Mouse (Mus musculus): Measurements from ENCODE around the gene Gm2a. TPM values are rescaled to one million over a fixed set of nuclear protein-coding genes. Genes with fewer than 3 reads are reported as not detected.
"Not testable (repeated sequence)": the region's sequence is repeated elsewhere in the genome, so short reads cannot be mapped to it uniquely, and the experiment has no call there.

Gm2a gene
- polyA plus RNA-seq, 1 experiment from 2014 or later, result 33.6 TPM

GRCm38 (mm10) chr11:55102015-55102414 lies 4.1 kb downstream of the Gm2a start:
- no peaks in the 10 kb centered on the region for H3K9me3 ChIP-seq (ENCODE audit: control insufficient read depth, low read length)
- H3K36me3 ChIP-seq (ENCODE audit: control insufficient read depth, insufficient read depth, low read length), result no peaks in the 10 kb centered on the region
- H3K27ac ChIP-seq (ENCODE audit: low read depth, low read length), result no peak overlapping the region
- no peak overlapping the region for H3K4me3 ChIP-seq (ENCODE audit: low read length)
- no peak for ATAC-seq (ENCODE audit: low FRiP score, low TSS enrichment)
- H3K4me2 ChIP-seq (replicated peaks; ENCODE audit: low read depth, low read length), result no peak overlapping the region
- no peaks in the 10 kb centered on the region for H3K27me3 ChIP-seq (ENCODE audit: control insufficient read depth, insufficient read depth, low read length)
- H3K9ac ChIP-seq (ENCODE audit: low read depth, low read length), result no peak overlapping the region
- 0 out of 2 replicates have a peak, but pooled peaks cover 4% of the 10 kb centered on the region for H3K4me1 ChIP-seq (ENCODE audit: control insufficient read depth, insufficient read depth, low read length)
- 93% methylated on average over 3 of the region's 3 CpGs for WGBS

GRCm38 (mm10) chr11:55103229-55103628 lies 5.3 kb downstream of the Gm2a start:
- no peak for ATAC-seq (ENCODE audit: low FRiP score, low TSS enrichment)
- no peak overlapping the region for H3K4me3 ChIP-seq (ENCODE audit: low read length)
- H3K27me3 ChIP-seq (ENCODE audit: control insufficient read depth, insufficient read depth, low read length), result no peaks in the 10 kb centered on the region
- H3K9me3 ChIP-seq (ENCODE audit: control insufficient read depth, low read length), result no peaks in the 10 kb centered on the region
- no peak overlapping the region for H3K4me2 ChIP-seq (replicated peaks; ENCODE audit: low read depth, low read length)
- 0 out of 2 replicates have a peak, but pooled peaks cover 4% of the 10 kb centered on the region for H3K4me1 ChIP-seq (ENCODE audit: control insufficient read depth, insufficient read depth, low read length)
- WGBS, result 74% methylated on average over 3 of the region's 3 CpGs
- no peak overlapping the region for H3K27ac ChIP-seq (ENCODE audit: low read depth, low read length)
- H3K9ac ChIP-seq (ENCODE audit: low read depth, low read length), result no peak overlapping the region
- no peaks in the 10 kb centered on the region for H3K36me3 ChIP-seq (ENCODE audit: control insufficient read depth, insufficient read depth, low read length)

DNA sequence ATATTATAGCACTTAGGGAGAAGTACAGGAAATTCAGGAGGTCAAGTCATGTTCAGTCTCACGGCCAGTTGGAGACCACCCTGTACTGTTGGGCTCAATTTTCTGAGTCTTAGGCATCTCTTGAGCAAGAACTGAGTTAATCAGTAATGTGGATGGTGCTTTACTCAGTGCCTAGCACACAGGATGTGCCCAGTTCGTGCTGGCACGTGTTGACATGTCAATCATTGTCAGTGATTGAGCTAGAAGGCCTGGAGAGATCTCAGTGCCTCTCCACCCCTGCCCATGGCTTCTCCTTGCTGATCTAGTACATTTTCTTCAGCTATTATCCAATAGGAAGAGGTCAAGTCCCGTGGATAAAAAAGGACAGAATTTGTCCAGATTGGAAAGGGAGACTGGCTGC lies 7.5 kb downstream of the Gm2a start:
- H3K4me2 ChIP-seq (replicated peaks; ENCODE audit: low read depth, low read length), result no peak overlapping the region
- 72% methylated on average over 4 of the region's 4 CpGs for WGBS

GRCm38 (mm10) chr11:55106636-55107035 lies 8.7 kb downstream of the Gm2a start:
- H3K4me3 ChIP-seq (ENCODE audit: low read length), result no peak overlapping the region
- H3K4me1 ChIP-seq (ENCODE audit: control insufficient read depth, insufficient read depth, low read length), result peaks cover 11% of the 10 kb centered on the region; the same call in 1 of the 2 replicates
- WGBS, result 96% methylated on average over 1 of the region's 1 CpGs
- H3K36me3 ChIP-seq (ENCODE audit: control insufficient read depth, insufficient read depth, low read length), result no peaks in the 10 kb centered on the region; the same call in 1 of the 2 replicates
- H3K9ac ChIP-seq (ENCODE audit: low read depth, low read length), result no peak overlapping the region
- no peaks in the 10 kb centered on the region for H3K9me3 ChIP-seq (ENCODE audit: control insufficient read depth, low read length)
- no peaks in the 10 kb centered on the region for H3K27me3 ChIP-seq (ENCODE audit: control insufficient read depth, insufficient read depth, low read length)
- ATAC-seq (ENCODE audit: low FRiP score, low TSS enrichment), result no peak
- H3K27ac ChIP-seq (ENCODE audit: low read depth, low read length), result no peak overlapping the region
- no peak overlapping the region for H3K4me2 ChIP-seq (replicated peaks; ENCODE audit: low read depth, low read length)

More for the DNA sequence above, 7.5 kb downstream of the Gm2a start:
- H3K4me3 ChIP-seq (ENCODE audit: low read length), result no peak overlapping the region
- no peaks in the 10 kb centered on the region for H3K27me3 ChIP-seq (ENCODE audit: control insufficient read depth, insufficient read depth, low read length)
- H3K9ac ChIP-seq (ENCODE audit: low read depth, low read length), result no peak overlapping the region
- H3K27ac ChIP-seq (ENCODE audit: low read depth, low read length), result no peak overlapping the region
- ATAC-seq (ENCODE audit: low FRiP score, low TSS enrichment), result no peak
- H3K36me3 ChIP-seq (ENCODE audit: control insufficient read depth, insufficient read depth, low read length), result no peaks in the 10 kb centered on the region; the same call in 1 of the 2 replicates
- no peaks in the 10 kb centered on the region for H3K9me3 ChIP-seq (ENCODE audit: control insufficient read depth, low read length)
- peaks cover 3% of the 10 kb centered on the region; the same call in 1 of the 2 replicates for H3K4me1 ChIP-seq (ENCODE audit: control insufficient read depth, insufficient read depth, low read length)

DNA sequence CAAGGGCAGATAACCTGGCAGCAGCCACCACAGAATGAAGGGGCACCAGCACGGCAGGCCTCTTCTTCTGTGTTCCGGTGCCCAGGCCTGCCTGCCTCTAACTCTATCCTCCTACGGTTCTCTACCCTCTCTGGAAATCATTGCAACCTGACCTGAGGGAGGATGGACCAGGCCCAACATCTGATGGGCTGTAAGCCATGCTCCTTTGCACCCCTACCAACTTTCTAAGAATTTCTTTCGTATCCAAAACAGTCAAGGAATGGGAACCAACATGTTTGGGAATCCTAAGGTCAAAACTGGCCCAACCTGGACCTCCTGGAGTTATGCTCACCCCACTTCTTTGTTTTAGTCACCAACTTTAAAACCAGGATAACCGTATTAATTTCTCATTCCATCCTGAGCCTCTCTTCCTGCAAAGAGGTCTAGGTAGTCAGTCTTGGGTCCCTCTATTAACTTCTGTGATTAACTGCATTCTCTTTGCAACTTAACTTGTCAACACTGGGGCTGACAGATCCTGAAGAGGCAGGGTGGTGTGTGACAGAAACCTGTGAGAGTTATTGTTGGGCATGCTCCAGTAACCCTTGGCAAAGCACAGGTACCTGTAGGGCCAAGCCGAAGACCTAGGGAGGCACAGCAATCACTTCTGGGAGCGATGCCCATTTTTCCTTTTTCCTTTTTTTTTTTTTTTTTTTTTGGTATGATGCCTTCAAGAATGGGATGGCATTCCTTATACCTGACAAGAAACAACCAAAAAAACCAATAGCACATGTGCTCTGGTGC lies 11.8 kb downstream of the Gm2a start:
- peaks cover 11% of the 10 kb centered on the region; the same call in 1 of the 2 replicates for H3K4me1 ChIP-seq (ENCODE audit: control insufficient read depth, insufficient read depth, low read length)
- H3K4me2 ChIP-seq (replicated peaks; ENCODE audit: low read depth, low read length), result no peak overlapping the region
- no peaks in the 10 kb centered on the region for H3K9me3 ChIP-seq (ENCODE audit: control insufficient read depth, low read length)
- no peaks in the 10 kb centered on the region; the same call in 1 of the 2 replicates for H3K36me3 ChIP-seq (ENCODE audit: control insufficient read depth, insufficient read depth, low read length)
- WGBS, result 88% methylated on average over 7 of the region's 7 CpGs
- H3K9ac ChIP-seq (ENCODE audit: low read depth, low read length), result no peak overlapping the region
- H3K4me3 ChIP-seq (ENCODE audit: low read length), result no peak overlapping the region
- no peak for ATAC-seq (ENCODE audit: low FRiP score, low TSS enrichment)
- no peaks in the 10 kb centered on the region for H3K27me3 ChIP-seq (ENCODE audit: control insufficient read depth, insufficient read depth, low read length)
- H3K27ac ChIP-seq (ENCODE audit: low read depth, low read length), result no peak overlapping the region

- no peaks in the 10 kb centered on the region; the same call in 1 of the 2 replicates for H3K36me3 ChIP-seq (ENCODE audit: control insufficient read depth, insufficient read depth, low read length)
- no peaks in the 10 kb centered on the region for H3K9me3 ChIP-seq (ENCODE audit: control insufficient read depth, low read length)
- peaks cover 11% of the 10 kb centered on the region; the same call in 1 of the 2 replicates for H3K4me1 ChIP-seq (ENCODE audit: control insufficient read depth, insufficient read depth, low read length)
- H3K27ac ChIP-seq (ENCODE audit: low read depth, low read length), result peak overlapping the region; percentile 51; the same call in 1 of the 2 replicates
- peak; percentile 92 for ATAC-seq (ENCODE audit: low FRiP score, low TSS enrichment)
- no peaks in the 10 kb centered on the region for H3K27me3 ChIP-seq (ENCODE audit: control insufficient read depth, insufficient read depth, low read length)
- no peak overlapping the region for H3K9ac ChIP-seq (ENCODE audit: low read depth, low read length)
- no peak overlapping the region for H3K4me2 ChIP-seq (replicated peaks; ENCODE audit: low read depth, low read length)
- H3K4me3 ChIP-seq (ENCODE audit: low read length), result no peak overlapping the region
- WGBS, result 26% methylated on average over 7 of the region's 7 CpGs
Observed at GRCm38 (mm10) chr11:55110566-55111169, 12.8 kb downstream of the Gm2a start.

DNA sequence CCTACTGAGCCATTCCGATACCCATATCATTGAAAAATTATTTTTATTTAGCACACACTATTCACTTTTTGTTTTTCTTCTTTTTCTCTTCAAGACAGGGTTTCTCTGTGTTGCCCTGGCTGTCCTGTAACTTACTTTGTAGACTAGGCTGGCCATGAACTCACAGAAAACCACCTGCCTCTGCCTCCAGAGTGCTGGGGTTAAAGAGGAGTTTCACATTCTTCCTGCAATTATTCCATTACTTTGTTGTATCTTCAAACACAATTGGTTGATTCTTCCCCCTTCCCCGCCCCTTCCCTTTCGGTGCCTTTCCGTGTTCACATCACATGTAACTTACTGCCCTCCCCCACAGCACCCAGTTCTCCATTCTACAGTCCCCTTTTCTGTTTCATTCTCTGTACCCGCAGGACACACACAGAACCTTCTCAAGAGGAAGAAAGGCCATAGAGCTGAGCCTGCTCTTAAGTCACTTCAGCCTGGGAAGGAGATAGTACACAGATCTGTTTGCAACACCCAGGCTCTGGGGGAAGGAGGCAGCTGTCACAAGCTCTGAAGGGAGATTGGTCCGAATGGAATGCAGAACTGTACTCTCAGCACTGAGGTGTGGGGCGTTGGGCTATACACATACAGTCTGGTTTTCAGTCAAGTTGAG lies 15.4 kb downstream of the Gm2a start:
- 66% methylated on average over 7 of the region's 7 CpGs for WGBS
- Histone ChIP-seq H3K9me3 (ENCODE audit: control insufficient read depth, low read length) (no peaks in the 10 kb centered on the region), H3K27ac (ENCODE audit: low read depth, low read length) (no peak overlapping the region), H3K4me1 (ENCODE audit: control insufficient read depth, insufficient read depth, low read length) (peaks cover 11% of the 10 kb centered on the region; the same call in 1 of the 2 replicates), H3K27me3 (ENCODE audit: control insufficient read depth, insufficient read depth, low read length) (no peaks in the 10 kb centered on the region), H3K36me3 (ENCODE audit: control insufficient read depth, insufficient read depth, low read length) (no peaks in the 10 kb centered on the region; the same call in 1 of the 2 replicates), H3K4me3 (ENCODE audit: low read length) (no peak overlapping the region), H3K9ac (ENCODE audit: low read depth, low read length) (no peak overlapping the region), H3K4me2 (replicated peaks; ENCODE audit: low read depth, low read length) (no peak overlapping the region)
- ATAC-seq (ENCODE audit: low FRiP score, low TSS enrichment), result no peak

DNA sequence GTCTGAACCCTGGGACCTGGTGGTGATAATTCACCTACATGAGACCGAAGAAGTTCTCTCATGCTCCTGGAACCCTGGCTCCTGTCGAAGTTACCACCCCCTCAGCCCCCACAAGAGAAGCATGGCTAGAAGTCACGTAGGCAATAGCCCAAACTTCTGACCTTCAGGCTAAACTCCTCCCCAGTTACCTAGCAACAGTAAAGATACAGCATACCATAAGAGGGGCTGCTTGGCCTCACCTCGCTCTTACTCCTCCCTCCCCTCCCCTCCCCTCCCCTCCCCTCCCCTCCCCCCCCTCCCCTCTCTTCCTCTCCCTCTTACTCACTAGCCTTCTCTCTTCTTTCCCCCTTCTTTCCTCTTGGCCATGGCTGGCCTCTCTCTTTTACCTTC lies 15.9 kb downstream of the Gm2a start:
- H3K4me3 ChIP-seq (ENCODE audit: low read length); H3K9me3 ChIP-seq (ENCODE audit: control insufficient read depth, low read length); H3K4me2 ChIP-seq (replicated peaks; ENCODE audit: low read depth, low read length); H3K9ac ChIP-seq (ENCODE audit: low read depth, low read length); H3K27me3 ChIP-seq (ENCODE audit: control insufficient read depth, insufficient read depth, low read length); H3K36me3 ChIP-seq (ENCODE audit: control insufficient read depth, insufficient read depth, low read length); H3K27ac ChIP-seq (ENCODE audit: low read depth, low read length); ATAC-seq (ENCODE audit: low FRiP score, low TSS enrichment): not testable (repeated sequence)
- peaks cover 11% of the 10 kb centered on the region; the same call in 1 of the 2 replicates for H3K4me1 ChIP-seq (ENCODE audit: control insufficient read depth, insufficient read depth, low read length)
- 23% methylated on average over 4 of the region's 4 CpGs for WGBS
